Mouse (Mus musculus) limb, embryonic 15.5 days (tissue): ENCODE measurements at regions not wholly inside any gene's neighbourhood (a gene's known extent, or its start where the extent isn't known, plus 50 kb on each side); places are given as distances from the start of the nearest gene placed in this dataset.
A peak's percentile ranks its signal among the peaks of the same experiment; 100 is the strongest.

ENCODE experiments used
- ATAC-seq: fragments of 200-750 bp; cut with Nextera tagmentation; 2 replicates; pipeline ENCODE4 v1.8.0; 2017; ENCODE audit warnings: low read depth, moderate TSS enrichment; ENCODE audit not compliant: insufficient number of reproducible peaks, low FRiP score, low TSS enrichment
- H3K27ac ChIP-seq: fragments of 300-500 bp; sonication (generic); 2 replicates; pipeline ENCODE4 v1.5.1; 2015; ENCODE audit warnings: moderate library complexity, mild to moderate bottlenecking, inconsistent platforms
- H3K27me3 ChIP-seq: fragments of 300-500 bp; sonication (generic); 2 replicates; pipeline ENCODE4 v1.6.1; 2015; ENCODE audit warnings: inconsistent platforms
- H3K36me3 ChIP-seq: fragments of 300-500 bp; sonication (generic); 2 replicates; pipeline ENCODE4 v1.6.1; 2015; ENCODE audit warnings: inconsistent platforms
- H3K4me1 ChIP-seq: fragments of 300-500 bp; sonication (generic); 2 replicates; pipeline ENCODE4 v1.6.1; 2015; ENCODE audit warnings: inconsistent platforms
- H3K4me2 ChIP-seq: fragments of 300-500 bp; sonication (generic); 2 replicates; pipeline ENCODE4 v1.6.1; 2015; ENCODE audit warnings: mild to moderate bottlenecking, inconsistent platforms
- H3K4me3 ChIP-seq: fragments of 300-500 bp; sonication (generic); 2 replicates; pipeline ENCODE4 v1.5.1; 2015; ENCODE audit warnings: mild to moderate bottlenecking, inconsistent platforms
- H3K9ac ChIP-seq: fragments of 300-500 bp; sonication (generic); 2 replicates; pipeline ENCODE4 v1.6.1; 2015; ENCODE audit warnings: inconsistent platforms
- H3K9me3 ChIP-seq: fragments of 300-500 bp; sonication (generic); 2 replicates; pipeline ENCODE4 v1.6.1; 2016; ENCODE audit warnings: inconsistent platforms
- WGBS: fragments of 180-500 bp; shearing (Covaris S2); methylation state at CpG from one replicate; pipeline ENCODE4 v1.1.7; 2015; 5-methylcytosine and 5-hydroxymethylcytosine counted together

DNA sequence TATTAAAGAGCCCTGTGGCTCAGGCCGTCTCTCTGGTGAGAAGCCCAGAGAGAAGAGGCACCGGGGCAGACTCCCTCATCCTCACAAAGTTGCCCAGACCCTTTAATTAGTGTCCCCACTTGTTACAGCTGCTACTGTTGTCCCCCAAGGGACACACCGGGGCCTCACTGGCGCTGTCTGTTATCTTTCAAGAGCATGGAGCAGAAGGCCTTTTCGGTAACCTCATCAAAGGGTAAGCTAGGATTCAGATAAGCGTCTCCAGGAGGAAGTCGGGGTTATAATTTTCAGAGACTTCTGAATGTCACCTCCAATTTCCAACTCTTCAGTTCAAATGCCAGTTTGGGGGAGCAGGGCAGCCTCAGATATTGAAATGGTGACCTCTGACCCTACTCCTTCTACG is 135.3 kb downstream of the Gm4791 start:
- Histone ChIP-seq H3K4me2 (no peak overlapping the region), H3K27me3 (0 out of 2 replicates have a peak, but pooled peaks cover 5% of the 10 kb centered on the region), H3K27ac (no peak overlapping the region), H3K4me3 (no peak overlapping the region), H3K4me1 (no peaks in the 10 kb centered on the region), H3K9me3 (no peaks in the 10 kb centered on the region), H3K36me3 (no peaks in the 10 kb centered on the region), H3K9ac (no peak overlapping the region)
- WGBS, result 55% methylated on average over 8 of the region's 8 CpGs
- ATAC-seq, result no peak

DNA sequence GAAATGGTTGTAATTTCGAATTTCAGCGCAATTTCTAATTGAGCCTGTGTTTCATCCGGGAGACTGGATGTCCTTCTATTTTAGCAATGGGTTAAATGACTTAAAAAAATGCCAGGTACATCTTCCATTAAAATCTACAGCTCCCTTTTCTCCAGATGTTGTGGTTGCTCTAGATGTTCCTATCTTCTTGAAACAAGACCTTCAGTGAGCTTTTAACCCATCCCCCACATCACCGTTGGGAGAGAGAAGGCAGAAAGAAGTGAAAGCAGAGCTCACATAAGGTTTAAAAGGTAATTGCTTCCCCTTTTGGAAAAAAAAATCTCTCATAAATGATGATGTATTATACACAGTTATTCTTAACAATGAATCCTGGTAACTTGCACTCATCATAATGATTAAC is 135.9 kb downstream of the Gm4791 start:
- 0 out of 2 replicates have a peak, but pooled peaks cover 5% of the 10 kb centered on the region for H3K27me3 ChIP-seq
- ATAC-seq, result no peak
- 68% methylated on average over 4 of the region's 4 CpGs for WGBS
- H3K9me3 ChIP-seq, result no peaks in the 10 kb centered on the region
- H3K4me3 ChIP-seq, result no peak overlapping the region
- H3K4me1 ChIP-seq, result no peaks in the 10 kb centered on the region
- no peaks in the 10 kb centered on the region for H3K36me3 ChIP-seq
- no peak overlapping the region for H3K4me2 ChIP-seq
- H3K27ac ChIP-seq, result no peak overlapping the region
- no peak overlapping the region for H3K9ac ChIP-seq

DNA sequence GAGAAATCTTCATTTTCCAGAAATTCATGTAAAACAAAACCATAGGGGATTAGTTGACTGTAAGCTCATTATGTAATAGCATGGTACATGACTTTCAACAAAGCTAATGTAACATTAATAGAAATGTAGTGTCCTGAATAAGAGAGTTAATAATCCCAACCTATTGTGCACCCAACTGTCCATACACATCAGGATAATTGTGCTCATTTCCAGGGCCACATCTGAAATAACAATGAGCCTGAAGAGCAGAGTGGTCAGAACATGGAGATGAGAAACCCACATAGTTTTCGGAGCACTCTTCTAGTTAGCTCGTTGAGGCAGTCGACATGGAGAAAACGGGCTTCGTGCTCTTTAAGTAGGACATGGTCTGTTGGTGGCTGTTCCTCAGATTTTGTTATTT is 138.1 kb downstream of the Gm4791 start:
- WGBS, result 93% methylated on average over 5 of the region's 5 CpGs
- no peaks in the 10 kb centered on the region for H3K9me3 ChIP-seq

DNA sequence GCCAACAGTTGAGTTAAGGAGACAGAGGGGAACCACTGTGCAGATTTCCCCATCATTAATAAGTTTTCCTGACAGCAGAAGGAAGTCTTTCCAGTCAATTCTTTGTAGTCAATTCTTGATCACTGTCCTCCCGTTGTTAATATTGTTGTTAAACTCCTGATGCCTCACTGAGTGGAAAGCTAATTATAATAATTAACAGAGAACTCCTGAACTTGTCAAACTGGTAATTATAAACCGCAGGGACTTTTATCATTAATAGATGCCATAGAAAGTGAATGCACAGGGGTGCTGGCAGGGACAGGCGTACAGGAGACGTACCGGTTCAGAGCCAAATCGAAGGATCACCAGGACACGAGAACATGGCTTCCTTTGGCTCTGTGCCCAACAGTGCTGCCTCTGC is 154.9 kb downstream of the Gm4791 start:
- H3K4me1 ChIP-seq, result no peaks in the 10 kb centered on the region
- H3K27ac ChIP-seq, result no peak overlapping the region
- H3K27me3 ChIP-seq, result no peaks in the 10 kb centered on the region
- no peaks in the 10 kb centered on the region for H3K9me3 ChIP-seq
- H3K36me3 ChIP-seq, result no peaks in the 10 kb centered on the region
- 73% methylated on average over 7 of the region's 7 CpGs for WGBS
- H3K9ac ChIP-seq, result no peak overlapping the region
- no peak overlapping the region for H3K4me3 ChIP-seq
- H3K4me2 ChIP-seq, result no peak overlapping the region
- no peak for ATAC-seq

More for the DNA sequence above, 138.1 kb downstream of the Gm4791 start:
- Histone ChIP-seq H3K4me1 (no peaks in the 10 kb centered on the region), H3K27me3 (0 out of 2 replicates have a peak, but pooled peaks cover 5% of the 10 kb centered on the region), H3K4me3 (no peak overlapping the region), H3K27ac (no peak overlapping the region), H3K36me3 (no peaks in the 10 kb centered on the region), H3K4me2 (no peak overlapping the region), H3K9ac (no peak overlapping the region)
- no peak for ATAC-seq

DNA sequence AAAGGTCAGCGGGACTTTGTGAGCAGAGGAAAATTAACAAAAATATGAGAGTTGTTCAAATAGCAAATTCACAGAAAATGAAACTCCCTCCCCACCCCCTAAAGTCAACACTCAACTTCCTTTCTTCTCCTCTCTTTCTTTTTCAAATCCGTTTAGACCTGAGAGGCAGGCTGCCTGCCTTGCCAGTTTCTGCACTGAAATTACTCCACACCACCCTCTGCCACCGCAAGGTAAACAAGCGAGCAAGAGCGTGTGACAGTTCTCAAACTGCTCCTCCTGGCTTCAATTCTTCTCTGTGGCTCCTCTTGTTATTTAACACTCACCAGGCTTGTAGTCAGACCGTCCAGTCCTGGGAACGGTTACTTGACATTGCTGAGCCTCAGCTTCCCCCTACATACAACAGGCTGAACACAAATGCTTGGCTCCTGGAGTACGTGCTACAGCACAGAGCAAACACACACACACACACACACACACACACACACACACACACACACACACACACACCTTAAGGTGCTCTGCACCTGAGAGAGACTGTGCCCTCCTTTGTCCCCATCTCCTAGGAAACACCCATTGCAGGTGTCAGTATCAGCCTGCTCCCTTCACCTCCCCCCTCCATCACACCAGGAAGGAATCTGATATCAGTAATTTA is 167.1 kb downstream of the Gm4791 start:
- H3K27me3 ChIP-seq, result no peaks in the 10 kb centered on the region
- no peak overlapping the region for H3K4me2 ChIP-seq
- peaks cover 13% of the 10 kb centered on the region for H3K4me1 ChIP-seq
- H3K4me3 ChIP-seq, result no peak overlapping the region
- 27% methylated on average over 8 of the region's 8 CpGs for WGBS
- no peaks in the 10 kb centered on the region for H3K9me3 ChIP-seq
- no peak overlapping the region for H3K9ac ChIP-seq
- no peak overlapping the region for H3K27ac ChIP-seq
- no peak for ATAC-seq
- H3K36me3 ChIP-seq, result no peaks in the 10 kb centered on the region

DNA sequence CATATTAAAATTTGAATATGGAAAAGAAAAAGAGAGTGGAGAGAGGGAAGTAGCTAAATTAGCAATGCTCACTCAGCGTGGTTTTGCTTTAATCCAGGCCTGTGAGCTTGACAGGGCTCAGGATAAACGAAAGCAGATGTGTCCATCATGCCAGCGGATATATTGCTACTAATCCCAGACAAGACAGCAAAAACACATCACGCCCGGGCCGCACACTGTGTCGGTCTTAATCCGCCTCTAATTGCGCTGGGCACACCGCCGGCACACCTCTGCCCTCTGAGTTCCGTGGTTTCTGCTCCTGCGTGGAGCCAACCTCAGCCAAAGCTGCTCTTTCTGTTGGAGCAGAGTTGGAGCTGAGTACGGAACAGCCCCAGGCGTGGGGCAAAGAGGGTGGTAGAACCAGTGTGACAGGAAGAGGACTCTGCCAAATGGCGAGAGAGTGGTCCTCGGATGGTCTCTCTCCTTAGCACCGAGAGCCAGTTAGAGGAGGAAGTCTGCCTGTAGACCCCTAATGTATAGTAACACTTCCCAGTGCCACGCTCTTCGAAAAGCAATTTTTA is 169.2 kb downstream of the Gm4791 start:
- WGBS, result 17% methylated on average over 20 of the region's 20 CpGs
- peak overlapping the region; percentile 19 for H3K4me3 ChIP-seq
- H3K27me3 ChIP-seq, result no peaks in the 10 kb centered on the region
- H3K4me2 ChIP-seq, result peak overlapping the region; percentile 41
- H3K27ac ChIP-seq, result no peak overlapping the region
- no peak overlapping the region for H3K9ac ChIP-seq
- H3K36me3 ChIP-seq, result no peaks in the 10 kb centered on the region
- H3K9me3 ChIP-seq, result no peaks in the 10 kb centered on the region
- no peak for ATAC-seq
- peaks cover 13% of the 10 kb centered on the region for H3K4me1 ChIP-seq

DNA sequence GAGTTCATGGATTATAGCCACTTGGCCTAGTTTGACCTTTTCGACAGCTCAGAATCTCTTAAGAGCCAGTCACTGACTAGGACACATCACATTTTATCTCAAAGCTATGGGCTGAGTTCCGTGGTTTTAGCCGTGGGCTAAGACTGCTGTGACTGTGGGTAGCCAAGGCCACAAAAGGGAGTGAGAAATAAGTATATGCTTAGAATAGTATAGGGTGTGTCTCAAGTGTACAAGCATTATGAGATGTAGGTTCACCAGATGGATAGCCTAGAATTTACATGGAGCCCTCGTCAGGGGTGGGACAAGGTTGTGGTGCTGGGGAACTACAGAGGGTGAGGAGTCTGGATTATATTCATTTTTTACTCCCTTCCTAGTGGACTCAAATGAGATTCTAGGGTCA is 177.5 kb downstream of the Gm4791 start:
- no peak overlapping the region for H3K27ac ChIP-seq
- no peak overlapping the region for H3K9ac ChIP-seq
- H3K4me2 ChIP-seq, result no peak overlapping the region
- WGBS, result 73% methylated on average over 4 of the region's 4 CpGs
- H3K27me3 ChIP-seq, result no peaks in the 10 kb centered on the region
- H3K4me3 ChIP-seq, result no peak overlapping the region
- no peaks in the 10 kb centered on the region for H3K4me1 ChIP-seq
- no peaks in the 10 kb centered on the region for H3K9me3 ChIP-seq
- no peak for ATAC-seq
- H3K36me3 ChIP-seq, result no peaks in the 10 kb centered on the region

DNA sequence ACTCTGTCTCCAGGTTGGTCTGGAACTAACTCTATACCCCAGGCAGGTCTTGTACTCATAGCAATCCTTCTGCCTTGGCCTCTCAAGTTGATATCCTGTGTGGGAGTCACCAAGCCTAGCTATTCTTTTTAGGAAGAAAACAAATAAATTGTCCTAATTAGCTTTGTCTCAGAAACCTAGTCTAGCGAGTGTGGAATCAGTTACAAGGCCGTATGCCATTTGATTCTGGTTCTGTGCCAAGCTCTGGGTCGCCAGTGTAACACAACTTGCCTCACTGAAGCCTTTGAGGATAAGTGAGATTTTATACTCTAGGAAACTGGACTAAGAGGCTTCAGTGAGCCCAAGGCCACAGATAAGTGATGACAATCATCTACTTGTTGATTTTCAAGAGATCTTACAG is 219.6 kb downstream of the Gm4791 start:
- Histone ChIP-seq H3K27ac (no peak overlapping the region), H3K9ac (no peak overlapping the region), H3K36me3 (no peaks in the 10 kb centered on the region), H3K4me3 (no peak overlapping the region), H3K27me3 (no peaks in the 10 kb centered on the region), H3K4me1 (no peaks in the 10 kb centered on the region), H3K9me3 (no peaks in the 10 kb centered on the region), H3K4me2 (no peak overlapping the region)
- 50% methylated on average over 3 of the region's 3 CpGs for WGBS
- no peak for ATAC-seq

DNA sequence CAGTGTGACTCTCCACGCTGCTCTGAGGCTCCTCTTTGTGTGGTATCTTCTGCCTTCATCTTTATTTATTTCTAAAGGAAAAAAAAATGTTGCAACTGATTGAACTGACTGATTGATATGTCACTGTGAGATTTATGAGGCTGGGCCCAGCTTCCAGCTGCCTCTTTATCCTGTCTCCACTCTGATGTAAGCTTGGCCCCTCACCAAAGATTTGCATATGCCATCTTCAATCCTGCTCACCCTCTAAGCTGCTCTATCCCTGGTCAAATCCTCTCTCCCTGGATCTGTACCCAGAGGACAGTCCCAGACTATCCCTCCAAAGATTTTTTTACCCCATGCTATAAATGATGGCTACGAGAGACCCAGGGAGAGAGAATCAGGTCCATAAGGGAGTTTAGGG is 225.0 kb downstream of the Gm4791 start:
- Histone ChIP-seq H3K9me3 (no peaks in the 10 kb centered on the region), H3K9ac (no peak overlapping the region), H3K4me2 (no peak overlapping the region), H3K4me1 (peaks cover 4% of the 10 kb centered on the region; the same call in 1 of the 2 replicates), H3K27ac (no peak overlapping the region), H3K36me3 (no peaks in the 10 kb centered on the region), H3K27me3 (no peaks in the 10 kb centered on the region), H3K4me3 (no peak overlapping the region)
- ATAC-seq, result no peak
- WGBS, result 68% methylated on average over 2 of the region's 2 CpGs

DNA sequence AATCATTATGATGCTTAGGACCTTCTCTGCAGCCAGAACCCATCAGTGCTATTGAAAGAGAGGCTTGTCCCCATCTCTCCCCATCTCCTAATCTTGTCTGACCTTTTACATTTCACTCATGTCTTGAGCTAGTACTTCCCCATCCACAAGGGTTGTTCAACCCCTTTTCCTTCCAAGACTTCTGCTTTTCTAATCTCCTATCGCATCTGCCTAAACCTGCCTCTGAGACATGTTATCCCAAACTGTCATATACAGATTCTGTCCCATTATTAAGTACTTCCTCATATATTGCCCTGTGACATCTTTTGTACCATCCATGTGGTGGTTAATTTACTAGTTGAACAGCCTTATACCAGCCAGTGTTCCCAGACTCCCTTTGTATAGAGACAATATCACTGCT is 225.7 kb downstream of the Gm4791 start:
- no peak overlapping the region for H3K4me3 ChIP-seq
- H3K27me3 ChIP-seq, result no peaks in the 10 kb centered on the region
- 92% methylated on average over 1 of the region's 1 CpGs for WGBS
- H3K4me1 ChIP-seq, result peaks cover 4% of the 10 kb centered on the region; the same call in 1 of the 2 replicates
- H3K36me3 ChIP-seq, result no peaks in the 10 kb centered on the region
- no peaks in the 10 kb centered on the region for H3K9me3 ChIP-seq
- no peak overlapping the region for H3K9ac ChIP-seq
- H3K4me2 ChIP-seq, result no peak overlapping the region
- ATAC-seq, result no peak
- H3K27ac ChIP-seq, result no peak overlapping the region

DNA sequence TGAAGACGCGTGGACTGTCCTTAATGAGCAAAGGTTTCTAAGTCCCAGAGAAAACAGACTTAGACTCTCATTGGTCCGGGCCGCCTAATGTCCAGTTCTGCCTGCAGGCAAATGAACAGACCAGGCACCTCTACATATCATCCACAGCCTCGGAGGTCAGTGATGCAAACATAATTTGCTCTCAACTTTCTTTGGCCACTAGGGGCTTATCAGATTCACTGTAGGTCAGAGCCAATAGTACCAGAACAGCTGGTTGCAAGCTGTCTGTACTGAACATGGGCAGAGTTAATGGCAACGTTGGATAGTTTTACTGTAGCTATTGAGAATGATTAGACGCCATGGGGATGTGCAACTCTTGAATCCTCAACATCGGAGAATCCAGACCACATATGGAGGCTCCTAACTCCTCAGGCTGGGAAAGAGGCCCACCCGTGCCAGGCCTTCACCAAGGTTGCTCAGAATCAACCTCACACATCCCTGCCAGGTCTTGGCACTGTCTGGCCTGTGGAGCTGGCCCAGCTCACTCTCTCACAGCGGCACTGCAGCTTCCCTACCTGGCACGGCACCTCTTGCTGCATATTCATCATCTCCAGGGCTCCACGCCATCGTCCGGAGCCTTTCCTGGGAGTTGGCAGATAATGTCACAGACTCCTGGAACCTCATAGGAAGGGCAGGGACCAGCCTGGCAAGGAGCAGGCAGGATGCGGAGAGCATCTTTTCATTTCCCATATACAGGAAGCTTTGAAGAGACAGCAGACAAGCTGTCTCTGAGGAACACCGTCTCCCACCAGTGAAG is 228.1 kb downstream of the Gm4791 start:
- H3K4me1 ChIP-seq, result peaks cover 4% of the 10 kb centered on the region; the same call in 1 of the 2 replicates
- no peak overlapping the region for H3K4me2 ChIP-seq
- 76% methylated on average over 16 of the region's 16 CpGs for WGBS
- H3K27me3 ChIP-seq, result no peaks in the 10 kb centered on the region; the same call in 1 of the 2 replicates
- no peak overlapping the region for H3K27ac ChIP-seq
- ATAC-seq, result no peak
- no peaks in the 10 kb centered on the region for H3K9me3 ChIP-seq
- no peak overlapping the region for H3K4me3 ChIP-seq
- no peak overlapping the region for H3K9ac ChIP-seq
- H3K36me3 ChIP-seq, result no peaks in the 10 kb centered on the region

DNA sequence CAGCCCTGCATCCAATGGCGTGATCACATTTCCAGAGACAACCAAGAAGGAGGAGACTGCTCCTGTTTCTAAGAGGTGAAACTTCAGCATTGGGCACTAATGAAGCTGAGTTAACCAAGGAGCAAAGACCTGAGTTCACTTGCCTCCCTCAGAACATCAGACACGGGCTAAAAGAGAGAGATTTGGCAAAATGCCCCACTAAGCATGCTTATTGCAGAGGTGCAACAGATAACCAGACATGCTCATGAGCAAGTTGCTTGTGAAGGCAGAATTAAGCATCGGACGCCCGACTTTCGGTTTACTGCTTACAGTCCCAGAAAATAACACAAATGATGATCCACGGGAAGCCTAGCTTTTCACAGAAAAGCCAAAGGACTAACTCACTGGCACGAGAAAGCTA is 228.8 kb downstream of the Gm4791 start:
- WGBS, result 77% methylated on average over 8 of the region's 8 CpGs
- no peak for ATAC-seq
- Histone ChIP-seq H3K4me3 (no peak overlapping the region), H3K36me3 (no peaks in the 10 kb centered on the region), H3K27ac (no peak overlapping the region), H3K9ac (no peak overlapping the region), H3K4me1 (peaks cover 4% of the 10 kb centered on the region; the same call in 1 of the 2 replicates), H3K4me2 (no peak overlapping the region), H3K9me3 (no peaks in the 10 kb centered on the region), H3K27me3 (no peaks in the 10 kb centered on the region; the same call in 1 of the 2 replicates)
